Mouse (Mus musculus) lung, postnatal 36 days (tissue): ENCODE data around the gene Cstf3.
"Not testable (repeated sequence)": the region's sequence is repeated elsewhere in the genome, so short reads cannot be mapped to it uniquely, and the experiment has no call there.

Source experiments
- DNase-seq: peaks from one replicate; pipeline ENCODE4 v3.0.0; 2022; ENCODE audit warnings: mixed read lengths

The Cstf3 gene

GRCm38 (mm10) chr2:104590068-104590828, at the start of gene Cstf3:
TSS of gene Cstf3 (plus strand) at chr2:104590523.
- DNase-seq = peak; percentile 100

DNA sequence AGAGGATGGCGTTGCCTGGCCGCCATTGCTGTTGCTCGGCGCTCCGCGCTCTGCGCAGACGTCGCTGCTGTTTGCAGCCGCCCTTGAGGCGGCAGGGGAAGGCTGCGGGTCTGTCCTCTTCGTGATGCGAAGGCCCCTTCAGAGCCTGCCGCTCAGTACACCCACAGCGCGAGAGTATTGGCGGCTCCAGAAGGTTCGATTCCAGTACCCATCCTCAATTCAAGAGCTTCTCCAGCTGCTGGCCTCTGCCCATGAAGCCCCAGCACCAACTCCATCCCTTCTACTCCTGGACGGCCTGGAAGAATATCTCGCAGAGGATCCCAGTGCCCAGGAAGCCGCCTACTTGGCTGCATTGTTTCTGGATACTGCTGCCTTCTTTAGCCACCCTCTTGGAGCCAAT, 33.6 kb upstream of the Cstf3 start:
- DNase-seq = not testable (repeated sequence)

DNA sequence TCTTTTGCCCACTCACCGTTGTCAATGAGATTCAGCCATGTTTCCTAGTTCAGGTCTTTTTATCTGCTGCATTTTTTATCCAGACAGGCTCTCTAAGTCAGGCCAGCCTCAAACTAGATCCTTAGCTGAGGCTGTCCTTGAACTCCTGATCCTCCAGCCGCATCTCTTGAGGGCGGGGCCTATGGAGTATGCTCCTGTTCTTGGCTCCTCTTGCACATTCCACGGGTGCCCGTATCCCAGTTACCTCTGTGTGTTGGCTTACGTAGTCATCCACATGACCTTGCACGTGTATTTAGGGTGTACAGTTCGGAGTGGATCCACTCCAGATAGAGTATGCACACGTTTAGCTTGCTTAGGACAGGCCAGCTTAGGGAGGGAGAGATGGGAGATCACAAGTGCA, 32.6 kb upstream of the Cstf3 start:
- no peak for DNase-seq

DNA sequence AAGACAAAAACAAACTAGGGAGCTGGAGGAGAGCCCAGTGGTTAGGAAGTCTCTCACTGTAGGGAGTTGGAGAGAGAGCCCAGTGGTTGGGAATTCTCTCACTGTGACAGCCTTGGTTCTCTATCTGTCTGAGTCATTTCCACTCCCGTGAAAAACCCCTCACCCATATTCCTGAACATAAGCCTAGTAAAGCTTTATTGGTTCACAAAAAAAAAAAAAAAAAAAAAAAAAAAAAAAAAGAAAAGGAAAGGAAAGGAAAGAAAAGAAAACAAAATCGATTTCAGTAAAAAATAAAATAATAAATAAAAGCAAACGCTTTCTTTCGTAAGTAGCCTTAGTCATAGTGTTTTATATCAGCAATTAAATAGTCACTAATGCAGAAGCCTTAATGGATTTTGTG, 32.0 kb upstream of the Cstf3 start:
- no peak for DNase-seq

DNA sequence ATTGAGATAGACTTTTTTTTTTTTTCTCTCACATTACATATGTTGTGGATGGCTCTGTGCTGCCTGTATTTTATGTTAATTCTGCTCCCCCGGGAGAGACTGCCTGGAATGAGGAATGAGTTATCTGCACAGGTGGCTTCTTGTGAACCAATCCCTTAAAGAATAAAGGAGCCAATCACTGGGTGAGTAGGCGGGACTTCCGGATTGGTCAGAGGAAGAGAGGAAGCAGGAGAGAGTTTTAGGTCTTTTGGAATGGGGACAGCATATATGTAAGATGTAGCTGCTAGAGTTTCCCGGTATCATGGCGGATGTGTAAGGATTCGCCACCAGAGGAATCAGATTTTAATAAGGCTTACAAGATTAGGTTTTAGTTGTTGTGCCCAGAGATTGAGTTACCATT, 31.4 kb upstream of the Cstf3 start:
- no peak for DNase-seq

DNA sequence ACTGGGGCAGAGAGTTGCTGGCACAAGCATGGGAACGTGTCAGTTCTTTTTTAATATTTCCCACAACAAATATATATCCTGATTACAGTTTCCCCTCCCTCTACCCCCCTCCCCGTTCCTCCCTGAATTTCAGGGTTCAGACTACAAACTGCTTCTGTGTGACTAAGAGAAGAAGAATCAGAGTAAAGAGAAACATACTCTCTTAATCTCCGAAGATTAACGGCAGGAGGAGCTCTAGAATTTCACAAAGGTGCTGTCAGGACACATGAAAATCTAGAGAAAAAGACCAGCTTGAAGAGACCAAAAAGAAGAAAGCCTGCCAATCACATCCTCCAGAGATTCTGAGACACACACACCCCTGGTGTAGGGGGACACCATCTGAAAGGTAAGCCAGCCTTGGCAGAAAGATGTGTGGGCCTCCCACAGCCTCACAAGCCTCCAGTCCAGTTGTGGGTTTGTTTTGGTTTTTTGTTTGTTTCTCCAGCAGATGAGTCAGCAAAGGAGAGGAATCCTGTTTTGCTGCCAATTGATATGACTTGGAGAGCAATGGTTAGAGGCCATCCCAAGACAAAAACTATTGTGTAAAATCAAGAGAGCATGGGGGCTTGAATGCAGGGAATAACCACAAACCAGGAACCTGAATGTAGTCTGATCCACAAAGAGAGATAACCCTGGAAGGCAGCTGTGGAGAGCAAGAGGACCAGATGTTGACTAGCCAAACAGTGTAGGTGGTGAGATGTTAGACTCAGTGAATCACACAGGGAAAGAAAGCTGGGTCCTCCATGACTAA, 30.5 kb upstream of the Cstf3 start:
- DNase-seq = no peak

DNA sequence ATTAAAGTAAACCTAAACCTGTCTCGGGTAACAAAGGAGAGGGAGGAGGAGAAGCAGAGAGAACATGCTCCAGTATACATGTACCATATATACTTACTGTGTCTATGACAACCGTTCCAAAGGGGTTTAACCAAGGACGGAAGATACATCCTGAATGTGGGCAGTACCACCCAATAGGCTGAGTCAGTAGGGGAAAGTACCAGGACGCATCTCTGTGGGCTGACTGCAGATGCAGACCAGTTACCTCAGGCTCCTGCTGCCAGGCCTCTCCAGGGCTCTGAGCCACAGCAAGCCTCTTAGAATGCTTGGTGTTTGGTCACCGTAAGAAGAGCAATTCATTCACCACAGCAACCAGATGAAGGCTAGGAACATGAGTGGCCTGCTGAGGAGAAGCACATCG, 28.9 kb upstream of the Cstf3 start:
- DNase-seq = no peak

DNA sequence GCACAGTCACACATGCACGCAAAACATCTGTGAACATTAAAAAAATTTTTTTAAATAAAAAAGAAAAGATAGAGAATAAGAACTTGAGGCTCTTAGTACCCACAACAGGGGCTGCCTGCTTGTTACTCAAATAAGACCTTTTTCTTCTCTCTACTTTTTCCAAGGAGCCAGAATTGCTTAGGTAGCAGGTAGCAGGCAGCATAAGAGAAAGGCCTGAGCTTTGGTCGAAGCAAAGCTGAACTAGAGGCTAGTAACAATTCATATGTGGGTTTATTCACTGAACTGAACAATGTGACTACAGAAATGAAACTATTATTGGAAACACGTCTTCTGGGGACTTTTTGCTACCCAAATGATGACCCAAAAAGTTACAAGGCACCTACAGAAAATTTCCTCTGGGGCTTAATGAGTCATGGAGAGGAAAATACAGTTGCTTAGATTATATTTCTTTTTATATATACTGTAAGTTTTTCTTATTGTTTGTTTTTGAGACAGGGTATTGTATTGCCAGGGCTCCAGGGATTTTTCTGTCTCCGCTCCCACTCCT, 28.3 kb upstream of the Cstf3 start:
- DNase-seq = no peak

DNA sequence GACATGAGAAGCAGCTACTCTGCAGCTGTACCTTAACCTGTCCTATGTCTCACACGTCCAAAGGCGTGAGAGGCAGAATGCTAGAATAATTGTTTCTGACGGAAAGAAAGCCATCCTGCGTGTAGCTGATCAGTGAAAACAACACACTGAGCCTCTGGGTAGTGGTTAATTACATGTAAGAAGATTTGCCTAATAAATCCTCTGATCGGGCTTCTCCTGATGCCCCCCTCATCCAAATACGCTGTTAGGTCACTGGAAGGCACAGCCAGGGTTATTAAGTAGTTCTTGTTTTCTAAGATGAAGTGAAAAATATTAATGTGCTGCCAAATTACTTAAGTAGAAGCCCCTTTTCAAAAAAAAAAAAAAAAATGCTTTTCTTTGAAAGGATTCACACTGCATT, 18.3 kb upstream of the Cstf3 start:
- no peak for DNase-seq

DNA sequence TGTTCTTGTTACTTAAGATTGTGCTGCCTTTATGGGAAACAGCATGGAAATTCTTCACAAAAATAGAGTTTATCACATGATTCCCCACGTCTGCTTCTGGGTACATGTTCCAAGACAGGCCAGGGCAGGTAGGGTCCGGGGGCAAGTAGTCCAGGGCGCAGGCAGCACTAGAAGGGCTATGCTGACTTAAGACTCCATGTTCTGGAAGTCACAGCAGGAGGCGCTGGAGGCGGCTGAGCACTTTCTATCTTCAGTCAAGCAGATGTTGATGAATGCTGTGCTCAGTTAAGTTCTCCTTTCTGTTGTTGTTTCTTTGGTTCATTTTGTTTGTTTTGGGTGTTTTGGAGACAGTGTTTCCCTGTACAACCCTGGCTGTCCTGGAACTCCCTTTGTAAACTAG, 14.1 kb upstream of the Cstf3 start:
- no peak for DNase-seq

GRCm38 (mm10) chr2:104578021-104578420, 12.3 kb upstream of the Cstf3 start:
- DNase-seq = no peak

DNA sequence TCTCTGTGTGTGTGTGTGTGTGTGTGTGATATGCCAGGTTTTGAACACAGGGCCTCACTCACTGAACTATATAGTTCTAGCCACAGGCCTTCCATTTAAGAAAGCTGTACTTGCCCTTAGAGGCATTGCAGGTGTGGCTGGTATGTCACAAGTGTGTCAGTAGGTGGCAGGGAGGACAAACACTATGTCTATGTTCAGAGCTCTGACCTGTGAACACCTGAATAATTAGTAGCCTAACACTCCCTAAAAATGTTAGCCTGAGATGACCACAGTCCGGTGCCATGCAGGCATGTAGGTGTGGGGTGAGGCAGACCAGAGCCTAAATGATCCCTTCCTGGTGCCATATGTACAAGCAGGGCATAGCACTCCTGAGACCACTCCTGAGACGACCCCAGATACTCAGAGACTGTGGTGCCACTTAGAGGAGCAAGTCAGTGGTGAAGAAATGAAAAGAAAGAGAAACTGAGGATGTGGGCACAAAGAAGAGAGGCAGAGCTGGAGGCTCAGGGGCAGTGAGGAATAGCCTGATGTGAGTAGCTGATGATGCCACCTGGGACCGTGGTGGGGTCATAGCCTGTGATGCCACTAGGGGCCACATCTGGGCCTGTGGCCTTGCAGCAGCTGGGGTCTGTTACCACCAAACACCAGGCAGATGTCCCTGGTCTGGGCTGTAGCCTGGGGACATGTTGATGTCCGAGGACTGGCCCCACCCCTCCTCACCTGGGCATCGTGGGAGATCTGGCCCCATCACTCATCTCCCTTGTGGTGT, 11.3 kb upstream of the Cstf3 start:
- DNase-seq = no peak

DNA sequence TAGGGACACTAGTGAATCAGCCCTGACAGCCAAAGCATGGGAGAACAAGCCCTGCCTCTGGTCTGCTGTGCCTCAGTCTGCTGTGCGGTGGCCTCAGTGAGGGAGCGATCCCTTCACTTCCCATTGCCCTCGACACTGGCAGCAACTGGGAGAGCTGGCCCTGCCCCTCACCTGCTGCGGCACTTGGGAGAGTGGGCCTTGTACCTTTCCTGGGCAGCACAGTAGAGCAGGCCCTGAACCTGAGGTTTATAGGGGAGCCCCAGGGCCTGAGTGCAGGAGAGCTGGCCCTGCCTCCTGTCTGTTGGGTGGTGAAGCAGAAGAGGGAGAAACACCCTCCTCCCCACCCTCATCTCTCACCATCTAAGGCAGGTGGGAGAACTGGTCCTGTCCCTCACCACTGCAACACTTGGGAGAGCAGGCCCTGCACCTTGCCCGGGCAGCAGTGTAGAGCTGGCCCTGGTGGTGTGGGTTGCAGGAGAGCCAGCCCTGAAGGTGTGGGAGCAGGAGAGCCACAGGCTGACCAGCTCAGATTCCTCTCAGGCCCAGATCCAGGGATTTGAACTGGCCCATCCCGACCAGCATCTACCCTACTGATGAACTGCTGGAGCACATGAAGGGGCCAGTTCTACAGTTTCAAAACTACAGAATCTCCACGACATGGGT, 10.4 kb upstream of the Cstf3 start:
- DNase-seq = no peak

DNA sequence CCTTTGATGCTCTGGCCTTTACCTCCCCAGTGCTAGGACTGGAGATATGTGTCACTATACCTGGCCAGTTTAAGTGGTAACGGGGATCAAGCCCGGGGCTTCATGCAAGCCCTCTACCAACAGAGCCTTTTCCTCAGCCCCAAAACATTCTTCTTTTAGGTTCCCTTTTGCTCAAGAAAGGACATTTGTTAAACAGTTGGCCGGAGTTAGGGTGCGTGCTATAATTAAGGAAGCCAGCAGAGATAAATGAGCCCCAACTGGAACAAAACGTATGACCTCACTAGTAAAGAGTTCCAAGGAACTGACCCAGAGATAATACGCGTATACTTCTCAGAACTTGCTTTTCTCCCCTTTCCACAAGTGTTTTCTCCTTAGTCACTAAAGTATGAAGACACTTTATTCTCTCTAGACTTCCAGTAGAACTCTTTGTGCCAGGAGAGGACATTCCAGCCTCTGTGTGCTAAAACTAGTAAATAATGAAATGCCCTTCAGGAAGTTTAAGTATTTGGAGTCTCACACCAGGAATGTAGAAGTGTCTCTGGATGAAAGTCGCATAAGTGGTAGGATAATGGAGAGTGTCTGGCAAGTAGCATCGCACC, 8.9 kb upstream of the Cstf3 start:
- DNase-seq = no peak

- DNase-seq = no peak
Observed at GRCm38 (mm10) chr2:104583032-104583431, 7.3 kb upstream of the Cstf3 start.

DNA sequence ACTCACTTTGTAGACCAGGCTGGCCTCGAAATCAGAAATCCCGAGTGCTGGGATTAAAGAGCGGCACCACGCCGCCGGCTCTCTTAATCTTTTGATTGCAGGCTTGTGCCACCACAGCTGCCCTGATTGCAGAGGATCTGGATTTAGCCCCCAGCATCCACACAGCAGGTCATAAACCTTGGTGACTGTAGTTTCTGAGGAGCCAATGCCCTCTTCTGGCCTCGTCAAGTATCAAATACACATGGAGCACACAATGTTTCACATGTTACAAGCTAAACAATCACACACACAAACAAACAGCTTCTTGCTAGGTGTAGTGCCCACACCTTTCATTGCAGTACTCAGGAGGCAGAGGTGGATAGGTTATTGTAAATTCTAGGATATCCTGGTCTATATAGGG, 6.1 kb upstream of the Cstf3 start:
- DNase-seq = no peak

DNA sequence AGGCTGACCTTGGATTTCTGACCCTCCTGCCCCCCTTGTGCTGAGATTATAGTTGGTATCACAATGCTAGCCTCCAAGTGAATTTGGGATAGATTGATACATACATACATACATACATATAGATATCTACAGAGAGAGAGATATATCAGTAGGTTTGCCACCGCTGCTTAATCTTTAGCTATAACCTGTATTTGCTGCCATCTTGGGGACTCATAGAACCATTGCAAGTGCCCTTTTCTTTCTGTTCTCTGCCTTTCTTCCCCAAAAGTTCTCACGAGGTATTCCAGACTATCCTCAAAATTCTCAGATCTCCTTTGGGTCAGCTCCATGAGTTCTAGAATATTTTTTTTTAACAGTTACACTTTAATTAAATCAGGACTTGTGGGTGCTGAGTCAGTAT, 4.7 kb upstream of the Cstf3 start:
- no peak for DNase-seq

DNA sequence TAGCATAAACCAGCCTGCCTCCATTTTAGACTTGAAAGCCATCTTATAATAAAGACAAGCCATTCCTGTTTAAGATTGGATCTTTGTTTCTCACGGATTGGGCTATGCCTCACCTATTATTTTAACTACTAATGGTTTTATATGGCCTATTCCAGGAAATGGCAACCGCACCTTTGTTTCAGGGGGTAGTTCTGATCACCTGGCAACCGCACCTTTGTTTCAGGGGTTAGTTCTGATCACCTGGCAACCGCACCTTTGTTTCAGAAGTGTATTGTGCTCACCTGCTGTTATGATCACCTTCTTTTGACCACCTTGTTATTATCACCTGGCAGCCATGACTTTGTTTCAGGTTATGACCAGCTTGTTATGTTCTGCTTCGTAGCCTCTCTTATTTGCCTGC, 1.8 kb upstream of the Cstf3 start:
- no peak for DNase-seq

- no peak for DNase-seq
Observed at GRCm38 (mm10) chr2:104590829-104591117, 450 bp downstream of the Cstf3 start.

DNA sequence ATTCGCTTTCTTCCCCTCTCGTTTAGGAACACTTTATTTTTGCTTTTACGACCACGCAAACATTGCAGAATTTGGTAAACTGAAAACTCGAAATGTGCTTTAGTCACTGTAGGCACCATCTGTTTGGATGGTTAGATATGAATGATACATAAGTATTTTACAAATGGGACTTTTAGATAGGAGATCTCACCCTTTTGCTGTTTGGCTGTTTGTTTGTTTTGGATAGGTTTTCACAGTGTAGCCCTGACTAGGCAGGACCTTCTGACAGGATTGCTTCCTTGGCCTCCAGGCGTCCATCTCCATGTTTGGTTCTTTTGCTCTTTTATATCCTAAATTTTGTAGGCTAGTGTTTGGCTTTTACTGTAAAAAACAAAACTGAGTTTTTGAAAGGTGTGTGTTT, 818 bp downstream of the Cstf3 start:
- DNase-seq = no peak

DNA sequence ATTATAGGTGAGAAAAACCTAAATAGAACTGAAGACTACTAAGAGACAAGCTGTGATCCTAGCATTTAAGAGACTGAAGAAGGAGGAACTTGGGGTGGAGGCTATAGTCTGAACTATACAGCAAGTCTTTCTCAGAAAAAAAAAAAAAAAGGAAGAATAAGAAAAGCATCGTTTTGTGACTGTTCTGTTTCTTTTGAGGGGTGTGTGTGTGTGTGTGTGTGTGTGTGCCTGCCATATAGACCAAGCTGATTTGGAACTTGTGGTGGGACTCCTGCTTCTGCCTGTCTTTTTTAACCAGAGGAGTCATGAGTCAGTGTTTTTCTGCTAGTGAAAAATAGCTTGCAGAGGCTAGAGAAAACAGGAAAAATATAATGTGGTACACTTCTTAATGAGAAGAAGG, 4.7 kb downstream of the Cstf3 start:
- DNase-seq = no peak

GRCm38 (mm10) chr2:104603431-104603830, 13.1 kb downstream of the Cstf3 start:
- DNase-seq = no peak

DNA sequence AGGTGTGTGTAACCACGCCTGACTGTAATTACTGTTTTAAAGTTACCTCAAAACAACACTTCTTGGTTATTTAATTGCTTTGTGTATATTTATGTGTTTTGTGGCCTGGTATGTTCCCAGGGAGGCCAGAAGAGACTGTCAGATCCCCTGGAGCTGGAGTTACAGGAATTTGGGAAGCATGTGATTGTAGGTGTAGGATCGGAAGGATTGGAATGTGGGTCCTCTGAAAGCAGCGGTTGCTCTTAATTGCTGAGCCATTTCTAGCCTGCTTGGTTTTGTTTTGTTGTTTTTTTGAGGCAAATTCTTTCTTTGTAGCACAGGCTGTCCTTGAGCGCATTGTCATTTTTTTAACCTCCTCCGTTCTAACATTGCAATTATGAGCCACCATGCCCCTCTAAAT, 14.4 kb downstream of the Cstf3 start:
- no peak for DNase-seq
